Mouse (Mus musculus) liver, adult 2 months (tissue): ENCODE data around the gene Ano6. TPM values are rescaled to one million over a fixed set of nuclear protein-coding genes. Genes with fewer than 3 reads are reported as not detected.

Experiments
- DNase-seq: peaks from one replicate; pipeline ENCODE4 v3.0.0-alpha.2; 2011; ENCODE audit warnings: low read depth, low spot score; ENCODE audit errors: extremely low read depth
- H3K27ac ChIP-seq: fragments of 200-500 bp; replicated peaks from 2 replicates; pipeline ENCODE4 v1.5.1; 2012; ENCODE audit warnings: low read depth, mild to moderate bottlenecking, control low read depth, inconsistent platforms, low read length; ENCODE audit not compliant: insufficient read depth
- H3K27me3 ChIP-seq: fragments of 200-500 bp; 2 replicates; pipeline ENCODE4 v1.6.1; 2012; ENCODE audit warnings: mild to moderate bottlenecking, moderate library complexity, low read length, inconsistent platforms; ENCODE audit not compliant: control insufficient read depth, insufficient read depth
- H3K36me3 ChIP-seq: fragments of 200-500 bp; 2 replicates; pipeline ENCODE4 v1.6.1; 2012; ENCODE audit warnings: low read length, inconsistent platforms; ENCODE audit not compliant: control insufficient read depth, insufficient read depth
- H3K4me1 ChIP-seq: fragments of 200-500 bp; 2 replicates; pipeline ENCODE4 v1.6.1; 2011; ENCODE audit warnings: low read length; ENCODE audit not compliant: control insufficient read depth, insufficient read depth
- H3K4me3 ChIP-seq: fragments of 200-500 bp; 2 replicates; pipeline ENCODE4 v1.5.1; 2011; ENCODE audit warnings: low read depth, mild to moderate bottlenecking, control low read depth, low read length, moderate library complexity; ENCODE audit not compliant: insufficient read depth
- H3K79me2 ChIP-seq: fragments of 200-500 bp; 2 replicates; pipeline ENCODE4 v1.6.1; 2012; ENCODE audit warnings: inconsistent platforms, mild to moderate bottlenecking, low read length, moderate library complexity; ENCODE audit not compliant: control insufficient read depth, insufficient read depth
- H3K9ac ChIP-seq: fragments of 200-500 bp; 2 replicates; pipeline ENCODE4 v1.6.1; 2012; ENCODE audit warnings: low read depth, mild to moderate bottlenecking, control low read depth, inconsistent platforms, low read length
- CTCF ChIP-seq: fragments of 200-500 bp; IDR thresholded peaks from 2 replicates; pipeline ENCODE4 v1.5.1; 2011; ENCODE audit warnings: low read depth, low read length, control low read depth
- POLR2A ChIP-seq: fragments of 200-500 bp; IDR thresholded peaks from 2 replicates; pipeline ENCODE4 v1.6.1; 2011; ENCODE audit warnings: low read length, control low read depth; ENCODE audit not compliant: insufficient read depth; ENCODE audit errors: extremely low read depth
- WGBS: fragments of 180-500 bp; shearing (Covaris S2); methylation state at CpG from one replicate; pipeline ENCODE4 v1.1.7; 2018; 5-methylcytosine and 5-hydroxymethylcytosine counted together
- polyA plus RNA-seq: library from polyadenylated mRNA; depleted of rRNA; stranded (reverse); fragments of >200 nt; gene quantifications from 2 replicates; pipeline ENCODE4 v1.2.3, GENCODE M21; 2012
- total RNA-seq: library from RNA; depleted of rRNA; stranded (reverse); fragments of >200 nt; gene quantifications from 2 replicates; pipeline ENCODE4 v1.2.3, GENCODE M21; 2014

The Ano6 gene
- total and polyA plus RNA-seq, 2 experiments, result 3.3 to 4.1 TPM

- WGBS, result 19% methylated on average over 11 of the region's 11 CpGs
- Histone ChIP-seq H3K27ac (peak overlapping the region; percentile 77), H3K36me3 (no peaks in the 10 kb centered on the region), H3K9ac (peak overlapping the region; percentile 48; the same call in 1 of the 2 replicates), H3K79me2 (no peaks in the 10 kb centered on the region), H3K4me3 (no peak overlapping the region; the same call in 1 of the 2 replicates), H3K4me1 (peaks cover 24% of the 10 kb centered on the region), H3K27me3 (no peaks in the 10 kb centered on the region)
- peak; percentile 98 for DNase-seq
- TF ChIP-seq POLR2A (no peak), CTCF (no peak)
Observed at GRCm38 (mm10) chr15:95838171-95839020, 47.8 kb downstream of the Ano6 start.

GRCm38 (mm10) chr15:95839789-95840188 is 49.1 kb downstream of the Ano6 start:
- Histone ChIP-seq H3K36me3 (no peaks in the 10 kb centered on the region), H3K4me1 (peaks cover 24% of the 10 kb centered on the region), H3K27me3 (no peaks in the 10 kb centered on the region), H3K27ac (no peak overlapping the region), H3K79me2 (no peaks in the 10 kb centered on the region), H3K9ac (no peak overlapping the region), H3K4me3 (no peak overlapping the region)
- no peak for DNase-seq
- no peak for TF ChIP-seq CTCF
- no peak for TF ChIP-seq POLR2A
- WGBS, result 74% methylated on average over 3 of the region's 3 CpGs

GRCm38 (mm10) chr15:95843183-95843949 is 52.7 kb downstream of the Ano6 start:
- no peak for DNase-seq
- TF ChIP-seq POLR2A, result no peak
- TF ChIP-seq CTCF, result no peak
- no peak overlapping the region for H3K27ac ChIP-seq
- no peaks in the 10 kb centered on the region for H3K36me3 ChIP-seq
- no peaks in the 10 kb centered on the region for H3K79me2 ChIP-seq
- 89% methylated on average over 18 of the region's 18 CpGs for WGBS
- H3K4me1 ChIP-seq, result peaks cover 2% of the 10 kb centered on the region; the same call in 1 of the 2 replicates
- no peaks in the 10 kb centered on the region for H3K27me3 ChIP-seq
- H3K4me3 ChIP-seq, result no peak overlapping the region
- H3K9ac ChIP-seq, result no peak overlapping the region

- Histone ChIP-seq H3K4me3 (no peak overlapping the region), H3K9ac (no peak overlapping the region), H3K27me3 (no peaks in the 10 kb centered on the region), H3K4me1 (no peaks in the 10 kb centered on the region), H3K27ac (no peak overlapping the region), H3K36me3 (no peaks in the 10 kb centered on the region), H3K79me2 (no peaks in the 10 kb centered on the region)
- 78% methylated on average over 2 of the region's 2 CpGs for WGBS
- no peak for TF ChIP-seq POLR2A
- DNase-seq, result no peak
Observed at GRCm38 (mm10) chr15:95844412-95844811, 53.8 kb downstream of the Ano6 start.

- TF ChIP-seq CTCF (no peak), POLR2A (no peak)
- 87% methylated on average over 5 of the region's 5 CpGs for whole genome bisulfite sequencing
- DNase-seq, result no peak
- H3K4me1 ChIP-seq, result no peaks in the 10 kb centered on the region
- no peak overlapping the region for H3K4me3 ChIP-seq
- no peak overlapping the region for H3K9ac ChIP-seq
- H3K27me3 ChIP-seq, result no peaks in the 10 kb centered on the region
- no peaks in the 10 kb centered on the region for H3K79me2 ChIP-seq
- H3K27ac ChIP-seq, result no peak overlapping the region
- H3K36me3 ChIP-seq, result no peaks in the 10 kb centered on the region
Observed at GRCm38 (mm10) chr15:95846102-95846501, 55.5 kb downstream of the Ano6 start.
